Mouse (Mus musculus): ENCODE results near the gene Tmcc3.

The Tmcc3 gene

GRCm38 (mm10) chr10:94551924-94552523, 240.3 kb downstream of the Tmcc3 start:
- in situ Hi-C loops (cut with MboI; ENCODE audit: low pct_unique_long_range_greater_than_20kb in 1 of 2, low sequenced_read_pairs in 2 of 2, unreplicated experiment in 1 of 2), result no loop called here

GRCm38 (mm10) chr10:94555394-94555793, 243.6 kb downstream of the Tmcc3 start:
- in situ Hi-C loops (cut with MboI; ENCODE audit: low pct_unique_long_range_greater_than_20kb in 1 of 2, low sequenced_read_pairs in 2 of 2, unreplicated experiment in 1 of 2), result no loop called here

- in situ Hi-C loops (cut with MboI; ENCODE audit: low pct_unique_long_range_greater_than_20kb in 1 of 2, low sequenced_read_pairs in 2 of 2, unreplicated experiment in 1 of 2), result no loop called here
Observed at GRCm38 (mm10) chr10:94557428-94558149, 245.8 kb downstream of the Tmcc3 start.

- in situ Hi-C loops (cut with MboI; ENCODE audit: low pct_unique_long_range_greater_than_20kb in 1 of 2, low sequenced_read_pairs in 2 of 2, unreplicated experiment in 1 of 2), result no loop called here
Observed at GRCm38 (mm10) chr10:94558826-94559225, 247.1 kb downstream of the Tmcc3 start.

- in situ Hi-C loops (cut with MboI; ENCODE audit: low pct_unique_long_range_greater_than_20kb in 1 of 2, low sequenced_read_pairs in 2 of 2, unreplicated experiment in 1 of 2), result no loop called here
Observed at GRCm38 (mm10) chr10:94561351-94561750, 249.6 kb downstream of the Tmcc3 start.

DNA sequence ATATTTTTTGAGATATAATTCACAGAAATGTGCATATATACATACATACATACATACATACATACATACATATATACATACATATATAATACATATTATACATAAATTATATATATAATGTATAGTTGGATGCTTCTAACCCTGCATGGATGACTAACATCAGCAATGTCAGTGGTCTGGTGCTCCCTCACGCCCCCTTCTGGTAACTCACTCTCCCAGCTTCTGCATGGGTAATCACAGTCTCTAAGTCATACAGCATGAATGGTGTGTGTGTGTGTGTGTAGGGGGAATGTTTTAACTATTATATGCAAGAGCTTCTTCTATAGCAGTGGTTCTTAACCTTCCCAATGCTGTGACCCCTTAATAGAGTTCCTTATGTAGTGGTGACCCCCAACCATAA, 250.4 kb downstream of the Tmcc3 start:
- in situ Hi-C loops (cut with MboI; ENCODE audit: low pct_unique_long_range_greater_than_20kb in 1 of 2, low sequenced_read_pairs in 2 of 2, unreplicated experiment in 1 of 2), result no loop called here

GRCm38 (mm10) chr10:94562991-94563390, 251.2 kb downstream of the Tmcc3 start:
- in situ Hi-C loops (cut with MboI; ENCODE audit: low pct_unique_long_range_greater_than_20kb in 1 of 2, low sequenced_read_pairs in 2 of 2, unreplicated experiment in 1 of 2), result no loop called here

GRCm38 (mm10) chr10:94565410-94566221, 253.9 kb downstream of the Tmcc3 start:
- in situ Hi-C loops (cut with MboI; ENCODE audit: low pct_unique_long_range_greater_than_20kb in 1 of 2, low sequenced_read_pairs in 2 of 2, unreplicated experiment in 1 of 2), result no loop called here

DNA sequence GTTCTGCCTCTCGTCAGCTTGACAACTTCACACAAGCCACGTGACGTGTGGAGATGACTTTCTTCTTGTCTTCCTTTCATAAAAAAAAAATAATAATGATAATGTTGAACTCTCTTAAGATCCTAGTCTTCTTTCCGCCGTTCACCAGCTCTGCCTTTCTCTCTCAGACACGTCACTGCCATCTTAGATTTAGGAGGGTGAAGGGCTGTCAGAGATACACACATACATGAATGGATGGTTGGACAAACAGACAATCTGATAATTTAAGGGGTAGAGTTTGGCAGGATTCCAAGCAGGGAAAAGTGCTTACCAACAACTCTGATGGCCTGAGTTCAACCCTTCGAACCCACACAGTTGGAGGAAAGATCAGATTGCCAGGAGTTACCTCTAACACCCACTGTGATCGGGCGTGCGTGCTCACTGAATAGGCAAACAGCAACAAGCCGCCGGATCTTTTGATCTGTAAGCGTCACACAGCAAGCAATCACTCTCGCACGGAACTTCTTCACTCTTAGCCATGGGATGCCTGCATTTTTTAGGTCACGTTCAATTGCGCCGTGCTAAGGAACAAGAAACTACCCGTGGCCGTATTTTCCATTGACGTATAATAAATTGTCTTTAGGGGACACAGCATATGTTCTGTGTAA, 254.6 kb downstream of the Tmcc3 start:
- in situ Hi-C loops (cut with MboI; ENCODE audit: low pct_unique_long_range_greater_than_20kb in 1 of 2, low sequenced_read_pairs in 2 of 2, unreplicated experiment in 1 of 2), result no loop called here

DNA sequence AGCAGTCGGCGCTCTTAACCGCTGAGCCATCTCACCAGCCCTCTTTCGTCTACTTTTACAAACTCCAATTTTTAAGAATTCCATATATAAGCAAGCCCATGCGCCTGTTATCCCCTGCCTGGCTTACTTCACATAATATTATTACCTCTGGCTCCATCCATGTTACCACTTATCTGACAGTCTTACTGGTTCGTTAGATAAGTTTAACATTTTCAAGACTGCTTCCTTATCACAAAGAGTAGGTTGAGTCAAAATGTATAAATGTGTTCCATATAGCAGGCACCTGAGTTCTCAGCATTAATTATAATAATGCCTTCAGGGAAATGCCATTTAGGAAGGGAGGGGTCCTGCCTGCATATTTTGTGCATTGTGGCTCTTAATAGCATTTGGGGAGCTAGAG, 255.5 kb downstream of the Tmcc3 start:
- in situ Hi-C loops (cut with MboI; ENCODE audit: low pct_unique_long_range_greater_than_20kb in 1 of 2, low sequenced_read_pairs in 2 of 2, unreplicated experiment in 1 of 2), result no loop called here

DNA sequence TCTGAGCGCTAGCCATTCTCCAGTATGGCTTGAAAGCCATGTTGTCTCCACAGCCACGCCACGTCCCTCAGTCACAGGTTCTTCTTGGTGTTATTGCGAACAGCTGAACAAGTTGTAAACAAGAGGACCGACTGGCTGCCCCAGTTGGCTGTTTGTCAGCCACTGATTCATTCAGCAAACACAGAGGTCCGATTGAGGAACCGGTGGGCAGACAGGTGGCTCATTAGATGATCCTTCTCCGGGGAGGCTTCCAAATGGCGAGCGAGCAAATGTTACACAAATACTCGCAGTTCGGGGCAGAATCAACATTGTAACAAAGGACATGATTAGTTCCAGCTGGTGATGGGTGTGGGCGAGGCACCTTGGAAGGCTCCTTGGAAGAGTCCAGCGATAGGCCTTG, 256.2 kb downstream of the Tmcc3 start:
- in situ Hi-C loops (cut with MboI; ENCODE audit: low pct_unique_long_range_greater_than_20kb in 1 of 2, low sequenced_read_pairs in 2 of 2, unreplicated experiment in 1 of 2), result no loop called here

GRCm38 (mm10) chr10:94568867-94569266, 257.1 kb downstream of the Tmcc3 start:
- in situ Hi-C loops (cut with MboI; ENCODE audit: low pct_unique_long_range_greater_than_20kb in 1 of 2, low sequenced_read_pairs in 2 of 2, unreplicated experiment in 1 of 2), result no loop called here

DNA sequence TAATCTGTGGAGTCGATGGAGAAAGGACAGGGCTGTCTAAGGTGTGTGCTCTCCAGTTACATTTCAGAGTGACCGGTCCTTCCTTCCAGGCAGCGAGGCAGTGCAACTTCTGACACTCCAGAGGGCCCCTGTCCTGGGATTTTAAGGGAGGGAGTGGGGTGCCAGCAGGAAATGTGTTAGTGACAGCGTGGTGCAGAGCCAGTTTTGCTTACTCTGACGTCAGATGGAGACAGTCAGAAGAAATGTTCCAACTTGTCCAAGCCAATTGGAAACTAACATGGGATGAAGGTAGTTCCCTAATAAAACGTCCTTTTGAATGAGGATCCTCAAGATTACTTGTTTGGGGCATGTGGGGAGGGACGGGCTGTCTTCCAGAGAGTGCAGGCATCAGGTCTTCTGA, 258.0 kb downstream of the Tmcc3 start:
- in situ Hi-C loops (cut with MboI; ENCODE audit: low pct_unique_long_range_greater_than_20kb in 1 of 2, low sequenced_read_pairs in 2 of 2, unreplicated experiment in 1 of 2), result no loop called here

DNA sequence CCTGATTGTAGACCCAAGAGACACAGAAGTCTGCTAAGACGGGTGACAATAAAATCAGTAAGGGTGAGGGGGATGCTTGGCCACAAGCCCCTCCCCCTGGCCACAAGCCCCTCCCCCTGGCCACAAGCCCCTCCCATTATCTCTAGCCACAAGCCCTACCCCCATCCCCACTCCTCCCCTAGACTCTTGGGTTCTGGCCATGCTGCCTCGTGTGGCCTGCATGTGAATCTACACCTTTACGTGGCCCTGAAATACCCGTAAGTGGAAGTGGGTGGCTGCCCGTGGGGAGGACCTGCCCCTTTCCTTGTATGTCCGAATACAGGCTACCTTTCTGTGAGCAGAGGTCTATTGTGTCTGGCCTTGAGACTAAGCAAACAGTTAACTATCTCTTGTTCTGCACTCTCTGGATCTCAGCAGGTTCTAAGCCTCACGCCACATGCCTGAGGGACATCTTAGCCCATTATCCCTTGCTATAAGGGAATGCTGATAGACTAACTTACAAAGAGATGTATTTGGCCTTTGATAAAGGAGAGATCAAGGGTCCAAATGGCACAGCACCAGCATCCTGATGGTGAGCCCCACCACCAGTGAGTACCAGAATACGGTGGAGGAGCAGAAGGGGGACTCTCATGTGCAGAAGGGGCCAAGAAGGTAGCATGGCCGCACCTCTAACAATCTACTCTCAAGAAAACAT, 260.3 kb downstream of the Tmcc3 start:
- in situ Hi-C loops (cut with MboI; ENCODE audit: low pct_unique_long_range_greater_than_20kb in 1 of 2, low sequenced_read_pairs in 2 of 2, unreplicated experiment in 1 of 2), result no loop called here

DNA sequence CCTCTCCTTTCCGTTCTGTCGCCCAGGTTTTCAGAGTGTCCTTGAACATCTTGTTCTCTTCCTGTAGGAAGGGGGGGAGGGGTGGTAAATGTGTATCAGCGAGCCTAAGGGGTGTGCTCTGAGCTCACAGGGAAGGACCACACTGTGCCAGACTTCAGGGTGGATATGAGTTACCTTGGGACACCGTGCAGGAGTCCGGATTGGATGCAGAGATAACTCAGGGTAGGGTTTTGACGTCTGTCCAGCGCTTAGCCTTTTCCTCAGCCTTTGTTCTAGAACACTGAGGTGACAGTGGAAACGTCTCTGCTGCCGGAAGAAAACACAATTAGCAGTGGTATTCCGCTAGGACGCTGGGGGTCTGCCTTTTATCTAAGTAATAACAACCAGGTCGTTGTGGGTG, 261.0 kb downstream of the Tmcc3 start:
- in situ Hi-C loops (cut with MboI; ENCODE audit: low pct_unique_long_range_greater_than_20kb in 1 of 2, low sequenced_read_pairs in 2 of 2, unreplicated experiment in 1 of 2), result no loop called here

DNA sequence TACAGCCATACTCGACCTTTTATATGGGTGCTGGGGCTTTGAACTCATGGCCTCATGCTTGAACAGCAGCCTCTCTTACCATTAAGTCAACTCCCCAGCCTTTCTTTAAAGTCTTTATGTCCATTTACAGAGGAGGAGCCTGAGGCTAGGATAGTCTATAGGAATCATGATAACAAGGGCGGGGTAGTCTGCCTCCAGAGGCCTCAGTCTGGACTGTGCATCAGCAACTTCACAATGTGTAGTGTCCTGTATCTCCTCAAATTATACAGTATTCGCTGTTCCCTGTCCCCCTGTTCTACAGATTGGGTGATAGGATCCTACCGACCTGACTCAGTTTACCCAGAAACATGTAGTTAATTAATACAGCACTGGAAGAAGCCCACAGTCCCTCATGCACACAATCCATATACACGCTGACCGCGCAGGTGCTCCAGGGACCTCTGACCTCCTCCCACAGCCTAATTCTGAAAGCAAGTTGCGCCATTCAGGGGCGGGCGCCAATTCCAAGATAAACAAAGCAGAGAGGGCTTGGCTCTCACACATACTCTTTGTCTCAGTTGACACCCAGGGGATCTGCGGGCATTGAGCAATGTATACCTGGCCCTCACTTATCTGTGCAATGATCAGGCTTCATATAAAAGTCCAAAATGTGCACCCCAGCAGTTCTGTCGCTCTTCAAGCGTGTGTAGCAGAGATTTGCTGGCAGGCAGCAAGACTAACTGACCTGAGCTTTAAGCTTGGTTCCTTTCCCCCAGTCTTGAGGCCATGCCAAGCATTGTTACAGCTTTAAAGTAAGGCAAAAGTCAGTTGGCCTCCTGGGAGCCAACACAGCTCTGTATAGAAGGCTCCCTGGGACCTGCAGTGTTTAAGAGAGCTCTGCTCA, 262.9 kb downstream of the Tmcc3 start:
- in situ Hi-C loops (cut with MboI; ENCODE audit: low pct_unique_long_range_greater_than_20kb in 1 of 2, low sequenced_read_pairs in 2 of 2, unreplicated experiment in 1 of 2), result no loop called here

GRCm38 (mm10) chr10:94575958-94576357, 264.2 kb downstream of the Tmcc3 start:
- in situ Hi-C loops (cut with MboI; ENCODE audit: low pct_unique_long_range_greater_than_20kb in 1 of 2, low sequenced_read_pairs in 2 of 2, unreplicated experiment in 1 of 2), result no loop called here

- in situ Hi-C loops (cut with MboI; ENCODE audit: low pct_unique_long_range_greater_than_20kb in 1 of 2, low sequenced_read_pairs in 2 of 2, unreplicated experiment in 1 of 2), result no loop called here
Observed at GRCm38 (mm10) chr10:94578870-94579269, 267.1 kb downstream of the Tmcc3 start.
